Mouse (Mus musculus) embryo, embryonic 9.5 days (tissue): ENCODE results near the gene Slc22a2.
A peak's percentile ranks its signal among the peaks of the same experiment; 100 is the strongest.
"Not testable (repeated sequence)": the region's sequence is repeated elsewhere in the genome, so short reads cannot be mapped to it uniquely, and the experiment has no call there.

ENCODE experiments used
- DNase-seq: peaks from one replicate; pipeline ENCODE4 v3.0.0-alpha.2; 2017; ENCODE audit errors: extremely low spot score

Slc22a2 gene

DNA sequence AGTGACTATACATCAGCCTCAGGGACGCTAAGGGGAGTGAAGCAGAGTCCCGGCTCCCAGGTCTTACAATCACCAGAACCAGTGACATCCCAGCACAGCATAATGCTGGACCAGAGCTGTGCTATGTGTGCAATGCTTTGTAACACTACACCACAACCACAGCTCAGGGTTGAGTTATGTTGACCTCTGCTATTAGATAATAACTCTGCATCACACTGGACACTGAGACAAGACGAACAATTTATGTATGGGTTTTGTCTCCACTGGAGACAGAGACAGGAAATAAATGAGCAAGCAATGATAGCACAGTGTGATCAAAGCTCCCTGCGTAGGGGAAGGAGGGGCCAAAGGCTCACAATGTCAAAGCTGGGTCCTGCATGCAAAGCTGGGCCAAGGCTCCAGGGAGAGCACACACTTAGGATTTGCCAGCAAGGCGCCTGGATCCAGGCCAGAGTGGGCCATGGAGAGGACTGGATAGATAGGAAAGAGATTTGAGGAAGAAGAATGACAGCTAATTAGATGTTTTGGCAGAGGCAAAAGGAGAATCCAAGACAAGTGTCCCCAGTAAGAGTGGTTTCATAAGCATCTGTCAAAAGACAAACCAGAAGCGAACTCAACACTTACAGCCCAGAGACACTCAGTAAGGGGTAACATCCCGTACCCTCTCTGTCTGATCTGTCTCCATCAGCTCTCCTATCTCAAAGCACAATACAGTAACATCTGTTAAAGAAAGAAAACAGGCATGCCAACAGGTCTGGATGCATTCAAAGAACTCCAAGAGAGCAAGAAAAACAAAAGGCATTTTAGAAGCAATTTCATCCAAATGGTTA is 48.1 kb downstream of the Slc22a2 start:
- DNase-seq, result peak; percentile 45

DNA sequence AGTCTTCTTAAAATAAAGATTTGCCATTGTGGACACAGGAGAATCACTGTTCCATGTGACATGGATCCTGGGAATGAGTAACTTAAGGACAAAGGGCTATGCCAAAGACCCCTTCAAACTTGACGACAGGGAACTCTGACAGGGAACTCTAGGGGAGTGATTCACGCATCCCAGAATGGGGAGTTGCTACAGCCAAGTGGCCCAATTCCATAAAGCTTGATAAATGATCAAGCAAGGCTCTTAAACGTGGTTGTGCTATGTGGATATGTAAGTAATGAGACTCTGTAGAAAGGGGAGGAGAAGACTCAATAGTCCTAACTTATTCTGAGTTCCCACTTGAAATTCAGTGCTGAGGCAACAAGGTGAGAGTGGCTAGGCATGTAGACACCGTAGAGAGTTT is 50.9 kb downstream of the Slc22a2 start:
- DNase-seq, result no peak

DNA sequence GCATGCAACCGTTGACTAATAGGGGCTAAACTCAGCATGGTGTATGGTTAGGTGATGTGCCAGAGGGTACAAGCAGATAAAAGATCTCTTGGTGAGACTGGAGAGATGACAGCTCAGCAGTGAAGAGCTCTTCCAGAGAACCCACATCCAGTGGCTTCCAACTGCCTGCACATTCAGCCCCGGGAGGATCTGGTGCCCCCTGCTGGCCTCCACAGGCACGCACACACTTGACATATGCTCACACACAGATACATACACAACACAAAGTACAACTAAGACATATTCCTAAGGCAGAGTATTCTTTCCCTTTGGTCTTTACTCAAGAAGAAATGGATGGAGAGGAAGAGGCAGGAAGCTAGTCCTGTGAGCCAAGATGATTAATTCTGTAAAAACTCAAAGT is 55.7 kb downstream of the Slc22a2 start:
- DNase-seq, result no peak

DNA sequence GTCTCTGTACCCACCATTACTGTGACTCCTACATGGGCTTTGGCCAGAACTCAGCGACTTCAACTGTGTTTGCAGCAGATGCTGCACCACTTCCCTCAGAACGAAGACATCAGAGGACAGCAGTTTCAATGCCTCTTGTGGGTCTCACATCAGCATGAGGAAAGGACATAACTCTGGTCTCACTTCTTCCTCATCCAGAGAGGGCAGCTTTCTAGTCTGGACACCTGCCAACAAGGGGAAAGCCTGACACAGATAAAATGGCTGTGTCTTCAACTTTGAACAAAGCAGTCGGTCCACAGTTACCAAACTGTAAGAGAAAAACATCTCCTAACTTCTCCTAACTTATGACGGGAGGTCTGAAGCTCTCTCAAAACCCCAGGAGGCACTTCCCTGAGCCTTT is 57.2 kb downstream of the Slc22a2 start:
- no peak for DNase-seq

DNA sequence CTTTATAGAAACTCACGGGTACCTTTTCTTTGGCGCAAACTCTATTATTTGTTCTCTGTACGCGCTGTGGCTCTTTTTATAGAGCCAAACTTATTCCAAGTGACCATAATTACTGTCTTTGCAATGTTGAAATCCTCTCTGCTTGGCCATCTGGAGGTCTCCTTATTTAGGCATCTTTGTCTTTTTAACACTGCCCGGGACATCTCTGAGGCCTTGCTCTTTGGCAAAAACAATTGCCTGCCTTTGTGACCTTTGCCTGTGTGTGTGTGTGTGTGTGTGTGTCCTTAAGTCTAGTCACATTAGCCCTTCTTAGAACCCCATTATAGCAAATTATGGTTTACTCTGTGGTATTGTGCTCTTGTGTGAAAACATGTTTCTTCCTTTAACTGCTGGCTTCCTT is 61.5 kb downstream of the Slc22a2 start:
- no peak for DNase-seq

DNA sequence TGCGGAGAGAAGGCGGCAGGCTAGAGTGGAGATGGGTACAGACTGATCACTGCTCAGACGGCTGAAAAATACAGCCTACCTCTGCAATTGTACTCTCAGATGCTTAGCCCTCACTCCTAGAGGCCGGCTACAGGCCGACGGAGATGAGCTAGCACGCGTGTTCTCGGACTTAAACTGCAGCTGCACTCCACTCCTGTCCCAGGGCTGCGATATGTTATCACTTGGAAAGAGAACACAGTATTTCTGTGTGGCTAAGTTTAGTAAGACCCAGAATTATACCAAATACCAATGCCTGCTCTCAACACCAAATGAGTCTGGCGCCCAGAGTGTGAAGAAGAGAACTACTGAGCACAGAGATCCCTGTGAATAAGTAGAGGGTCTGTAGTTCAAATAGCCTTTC is 68.7 kb downstream of the Slc22a2 start:
- no peak for DNase-seq

DNA sequence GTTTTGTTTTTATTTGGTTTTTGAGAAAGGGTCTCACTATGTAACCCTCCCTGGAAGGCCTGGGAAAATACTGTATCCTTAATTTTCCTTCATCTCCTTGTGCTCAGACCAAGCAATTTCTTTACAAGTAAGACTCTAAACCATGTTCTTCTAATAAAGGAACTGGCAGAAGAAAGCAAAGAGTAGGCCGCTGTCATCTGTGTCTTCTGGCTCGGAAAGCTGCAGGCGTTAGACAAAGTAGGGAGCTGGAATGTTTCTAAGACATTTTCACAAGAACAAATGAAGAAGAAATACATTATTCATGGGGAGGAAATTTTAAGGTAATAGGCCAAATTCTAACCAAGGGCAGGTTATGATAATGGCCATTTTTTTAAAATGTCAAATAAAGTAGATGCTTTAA is 70.1 kb downstream of the Slc22a2 start:
- no peak for DNase-seq

DNA sequence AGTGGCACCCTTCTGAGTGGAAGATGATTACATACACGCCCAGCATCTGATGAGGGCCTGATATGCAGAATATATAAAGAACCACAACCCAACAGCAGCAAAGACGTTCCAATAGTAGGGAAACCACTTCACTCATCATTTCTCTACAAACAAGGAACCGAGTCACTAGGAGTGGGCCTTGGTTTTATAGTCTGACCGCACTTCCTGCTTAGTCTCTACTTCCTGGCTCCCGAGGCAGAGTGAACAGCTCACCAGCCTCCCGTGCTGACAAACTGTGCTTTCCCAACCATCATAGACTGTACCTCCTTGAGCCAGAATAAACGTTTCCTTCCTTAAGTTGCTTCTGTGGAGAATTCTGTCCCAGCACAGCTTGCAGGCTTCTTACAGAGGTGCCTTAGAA is 71.9 kb downstream of the Slc22a2 start:
- no peak for DNase-seq

DNA sequence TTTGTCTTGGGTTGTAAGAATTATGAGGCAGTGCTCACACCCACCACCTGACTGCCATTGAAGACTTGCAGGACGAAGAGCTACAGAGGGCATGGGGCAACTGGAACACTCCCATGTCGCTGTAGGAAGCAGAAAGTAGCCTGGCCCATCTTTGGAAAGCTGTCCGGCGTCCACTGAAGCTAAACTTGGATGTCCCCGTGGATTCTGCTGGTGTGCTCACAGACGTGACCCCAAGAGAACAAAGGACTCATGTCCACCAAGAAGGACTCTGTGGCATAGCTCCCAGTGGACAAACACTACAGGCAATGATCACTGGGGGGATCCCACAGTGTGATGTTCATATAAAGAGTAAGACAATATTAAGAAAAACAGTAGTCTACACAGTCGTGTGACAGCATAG is 74.9 kb downstream of the Slc22a2 start:
- no peak for DNase-seq

DNA sequence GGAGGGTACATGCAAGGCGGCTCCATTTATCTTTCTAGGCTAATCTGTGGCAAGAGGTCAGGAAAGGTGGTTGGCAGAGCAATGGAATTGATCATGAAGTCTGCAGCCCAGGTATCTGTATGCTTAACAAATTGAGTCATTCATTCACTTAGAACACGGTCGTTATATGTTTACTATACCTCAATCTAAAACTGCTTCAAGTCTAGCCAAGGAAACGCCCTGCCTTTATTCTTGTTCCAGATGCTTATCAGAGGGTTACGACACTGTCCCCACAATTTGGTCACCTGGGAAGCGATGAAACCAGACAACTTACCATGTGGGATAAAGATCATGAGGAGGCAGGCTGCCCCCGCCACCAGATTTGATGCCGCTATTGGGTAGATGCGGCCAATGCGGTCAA is 75.3 kb downstream of the Slc22a2 start:
- no peak for DNase-seq

DNA sequence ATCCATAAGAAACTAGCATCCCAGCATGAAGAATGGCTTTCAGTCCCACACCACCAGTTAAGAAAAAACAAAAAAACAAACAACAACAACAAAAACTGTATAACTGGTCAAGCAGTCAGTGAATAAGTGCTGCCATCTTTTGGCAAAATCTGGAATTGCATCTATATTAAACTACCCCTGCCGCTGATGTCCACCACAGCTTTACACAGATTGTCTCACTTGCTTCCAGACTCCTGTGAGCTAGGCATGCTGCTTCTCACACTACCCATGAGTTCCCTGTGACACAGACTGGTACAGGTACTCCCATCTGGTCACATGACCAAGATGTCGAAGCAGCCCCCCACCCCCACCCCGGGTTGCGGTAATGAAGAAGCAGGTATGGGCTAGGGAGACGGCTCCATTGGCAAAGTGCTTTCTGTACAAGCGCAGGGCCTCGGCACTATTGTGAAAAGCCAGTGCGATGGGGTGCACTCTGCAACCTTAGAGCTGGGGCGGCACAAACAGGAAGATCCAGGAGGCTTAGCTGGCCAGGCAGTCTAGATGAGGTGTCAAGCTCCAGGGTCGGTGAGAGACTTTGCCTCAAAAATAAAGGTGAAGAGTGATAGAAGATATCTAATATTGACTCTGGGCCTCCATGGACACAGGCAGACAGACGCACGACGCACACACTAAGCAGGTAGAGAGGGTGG is 76.8 kb downstream of the Slc22a2 start:
- DNase-seq, result peak; percentile 58

DNA sequence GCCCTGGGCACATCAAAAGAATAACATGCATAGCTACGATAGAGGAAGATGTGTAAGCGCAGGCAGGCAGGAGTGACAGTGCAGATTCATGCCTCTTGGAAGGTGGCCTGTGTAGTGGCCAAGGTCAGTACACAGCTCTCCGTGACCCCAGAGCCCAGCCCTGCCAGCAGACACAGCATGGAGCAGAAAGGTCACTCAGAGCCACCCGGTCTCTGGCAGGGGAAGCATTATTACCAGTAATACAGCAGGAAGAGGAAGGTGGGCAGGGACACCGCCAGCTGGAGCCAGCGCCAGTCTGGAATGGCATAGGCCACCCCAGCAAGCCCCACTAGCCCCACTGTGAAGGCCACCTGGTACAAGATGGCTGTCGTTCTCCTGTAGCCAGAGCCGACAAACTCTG is 80.2 kb downstream of the Slc22a2 start:
- no peak for DNase-seq

DNA sequence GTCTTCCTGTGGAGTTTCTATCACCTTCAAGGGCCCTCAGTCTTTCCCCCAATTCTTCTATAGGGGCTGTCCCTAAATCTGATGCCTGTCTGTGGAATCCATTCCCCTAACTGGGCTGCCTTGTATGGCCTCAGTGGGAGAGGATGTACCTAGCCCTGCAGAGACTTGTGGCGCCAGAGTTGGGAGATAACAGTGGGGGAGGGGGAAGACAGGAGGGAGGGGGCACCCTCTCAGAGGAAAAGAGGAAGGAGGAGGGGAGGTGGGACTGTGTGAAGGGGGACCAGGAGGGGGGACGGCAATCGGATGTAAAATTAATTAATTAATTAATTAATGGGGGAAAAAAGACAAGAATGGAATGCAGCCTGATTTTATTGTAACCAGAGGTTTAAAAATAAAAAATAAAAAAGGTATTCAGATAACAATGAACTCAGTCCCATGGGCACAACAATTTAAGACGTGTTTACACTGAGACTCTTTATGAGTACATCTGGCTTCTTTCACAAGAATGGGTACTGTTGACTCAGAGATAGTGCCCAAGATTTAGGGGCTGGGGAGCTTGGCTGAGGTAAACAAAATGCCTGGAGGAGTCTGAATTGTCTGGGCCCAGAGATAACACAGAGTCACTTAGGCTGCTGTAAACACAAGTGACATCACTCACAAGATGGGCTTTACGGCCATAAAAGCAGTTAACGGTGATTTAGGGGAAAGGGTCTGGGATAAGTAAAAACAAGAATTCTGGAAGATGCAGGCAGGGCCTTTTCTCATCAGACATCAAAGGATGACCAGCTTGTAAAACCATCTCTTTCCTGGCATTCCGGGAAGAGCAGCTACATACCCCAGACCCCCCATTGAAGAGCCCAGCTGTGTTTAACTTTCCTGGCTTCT is 84.8 kb downstream of the Slc22a2 start:
- peak; percentile 58 for DNase-seq

DNA sequence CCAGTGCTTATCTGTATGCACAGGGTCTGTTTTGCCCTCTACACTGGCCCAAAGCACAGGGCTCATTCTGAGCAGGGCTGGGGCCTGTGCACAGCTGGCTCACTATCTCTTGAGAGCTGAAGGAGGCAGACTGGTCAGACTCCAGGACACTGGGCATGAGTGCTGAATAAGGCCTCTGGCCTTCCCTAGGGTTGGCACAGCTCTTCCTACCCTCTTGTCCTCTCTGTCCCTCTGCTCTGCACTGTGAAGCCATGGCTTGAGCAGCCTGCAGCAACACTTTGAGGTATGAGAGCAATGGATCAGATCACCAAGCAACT is 85.4 kb downstream of the Slc22a2 start:
- DNase-seq, result no peak

DNA sequence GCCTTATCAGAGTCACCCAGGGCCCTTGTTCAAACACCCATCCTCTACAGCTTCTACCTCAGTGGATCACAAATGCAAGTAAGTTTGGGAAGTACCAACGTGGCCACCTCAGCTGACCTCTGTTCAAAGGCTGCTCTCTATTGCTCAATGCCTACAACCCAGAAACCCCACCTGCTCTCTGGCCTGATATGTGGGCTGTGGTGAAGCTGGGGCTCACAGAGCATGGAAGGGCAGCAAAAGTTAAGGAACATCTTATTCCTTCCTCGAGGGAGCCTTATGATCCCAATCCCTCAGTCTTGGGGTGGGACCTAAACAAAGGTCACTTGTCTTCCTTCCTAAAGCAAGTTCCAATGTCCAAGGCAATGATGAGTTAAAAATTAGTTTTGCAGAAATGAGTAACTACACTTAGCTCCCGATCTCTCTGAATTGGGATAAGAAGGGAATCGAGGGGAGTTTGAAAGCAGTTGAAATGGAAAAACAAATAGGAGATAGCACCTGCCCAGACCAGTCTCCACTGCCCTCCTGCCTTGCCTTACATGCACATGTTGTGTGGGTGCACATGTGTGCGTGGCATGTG is 87.2 kb downstream of the Slc22a2 start:
- DNase-seq, result no peak

DNA sequence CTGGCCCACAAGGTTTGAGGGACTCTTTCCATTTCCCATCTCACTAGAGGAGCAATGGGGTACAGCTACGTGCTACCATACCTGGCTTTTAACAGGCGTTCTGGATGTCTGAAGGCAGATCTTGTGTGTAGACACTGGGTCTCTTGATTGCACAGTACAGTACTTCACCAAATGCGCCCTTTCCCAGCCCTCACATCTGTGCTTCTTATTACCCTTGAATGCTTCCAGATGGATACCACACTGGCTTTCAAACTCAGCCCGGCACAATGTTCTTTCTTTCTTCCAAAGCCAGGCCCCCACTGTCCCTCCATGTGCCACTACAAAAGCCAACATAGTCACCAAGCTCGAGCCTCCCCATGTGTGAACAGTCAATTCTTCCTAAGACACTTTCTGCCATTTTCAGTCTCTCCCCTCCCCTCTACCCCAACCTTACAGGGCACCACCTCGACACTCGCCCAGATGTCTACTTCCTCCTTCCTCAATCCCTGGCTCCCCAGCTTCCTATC is 88.4 kb downstream of the Slc22a2 start:
- DNase-seq, result no peak

DNA sequence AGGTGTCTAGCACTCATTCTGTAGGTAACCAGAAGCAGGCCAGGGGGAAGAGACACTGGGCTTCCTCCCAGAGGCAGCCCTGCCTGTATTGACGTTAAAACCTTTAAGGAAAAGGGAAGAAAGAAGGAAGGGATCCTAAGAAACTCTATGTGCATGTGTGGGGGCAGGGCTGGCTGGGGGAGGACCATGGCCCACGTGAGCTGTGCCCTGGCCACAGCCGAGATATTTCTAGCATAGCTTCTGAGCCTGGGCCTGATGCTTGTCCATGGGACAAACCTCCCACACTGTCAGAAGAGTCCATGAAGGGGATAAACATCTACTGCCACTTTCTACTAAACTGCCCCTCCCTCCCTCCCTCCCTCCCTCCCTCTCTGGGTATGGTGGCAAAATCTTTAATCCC is 89.9 kb downstream of the Slc22a2 start:
- no peak for DNase-seq

DNA sequence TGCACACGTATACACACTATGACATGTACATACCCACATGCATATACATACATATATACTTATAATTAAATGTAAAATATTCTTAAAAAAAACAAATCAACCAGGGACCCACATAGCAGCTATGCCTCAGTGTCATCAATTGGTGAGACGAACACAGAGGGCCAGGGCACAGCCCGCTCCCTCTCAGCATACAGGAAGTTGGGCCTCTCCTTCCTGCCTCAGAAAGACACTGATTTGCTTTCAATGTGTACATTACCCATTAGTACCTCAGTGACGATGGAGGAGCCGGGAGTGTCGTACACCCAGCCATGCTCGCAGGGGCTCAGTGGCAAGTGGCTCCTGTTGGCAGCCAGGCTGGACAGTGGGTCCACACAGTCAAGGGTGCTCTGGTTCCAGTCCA is 91.0 kb downstream of the Slc22a2 start:
- DNase-seq, result not testable (repeated sequence)

DNA sequence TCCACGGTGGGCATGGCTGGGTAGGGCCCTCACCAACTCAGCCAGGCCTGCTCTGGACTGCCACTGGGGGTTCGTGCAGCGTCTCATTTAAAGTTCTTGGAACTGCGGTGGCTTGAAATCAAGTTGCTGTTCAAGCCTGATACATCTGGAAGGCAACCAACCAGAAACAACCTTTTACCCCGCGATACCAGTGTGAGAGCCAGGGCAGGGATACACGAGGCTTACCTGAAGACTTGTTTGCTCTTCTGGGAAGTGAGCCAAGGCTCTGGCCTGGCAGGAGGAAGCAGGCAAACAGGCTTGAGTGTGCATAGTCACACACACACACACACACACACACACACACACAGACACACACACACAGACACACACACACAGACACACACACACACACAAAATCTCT is 91.7 kb downstream of the Slc22a2 start, which contains the start of gene Slc22a1:
Slc22a1 (minus strand) TSS at position 184 of the 400 bp plus-strand sequence.
- no peak for DNase-seq

DNA sequence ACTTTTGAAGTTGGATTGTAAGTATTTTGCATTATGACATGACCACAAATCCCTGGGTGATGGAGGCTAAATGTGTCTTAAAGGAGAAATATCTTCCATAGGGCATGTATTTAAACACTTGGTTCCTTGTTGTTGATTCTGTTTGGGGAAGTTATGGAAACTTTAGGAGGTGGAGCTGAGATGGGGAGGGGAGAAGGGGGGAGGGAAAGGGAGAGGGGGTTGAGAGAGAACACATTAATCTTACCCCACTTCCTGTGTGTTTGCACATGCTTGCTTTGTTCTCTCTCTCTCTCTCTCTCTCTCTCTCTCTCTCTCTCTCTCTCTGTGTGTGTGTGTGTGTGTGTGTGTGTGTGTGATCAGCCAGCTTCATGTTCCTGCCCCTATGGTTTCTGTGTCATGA is 93.2 kb downstream of the Slc22a2 start:
- no peak for DNase-seq
